24 mouse cellular contexts compared by ENCODE assay signal in the genomic region with DNA sequence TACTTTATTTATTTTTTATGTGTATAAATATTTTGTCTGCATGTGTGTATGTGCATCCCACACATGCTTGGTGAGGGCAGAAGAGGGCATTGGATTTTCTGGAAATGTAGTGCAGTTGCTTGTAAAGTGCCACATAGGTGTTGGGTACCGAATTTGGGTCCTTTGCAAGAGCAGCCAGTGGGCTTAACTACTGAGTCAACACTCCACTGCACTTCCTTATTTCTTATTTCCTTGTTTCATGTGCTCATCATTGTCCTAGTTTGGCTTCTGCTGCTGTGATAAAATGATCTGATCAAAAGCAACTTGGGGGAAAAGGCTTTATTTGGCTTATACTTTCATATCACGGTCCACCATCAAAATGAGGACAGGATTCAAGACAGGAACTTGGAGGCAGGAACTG. TPM values are rescaled to one million over a fixed set of nuclear protein-coding genes. Genes with fewer than 3 reads are reported as not detected.
DNase-seq lines count a peak whose midpoint lies in the region; ATAC-seq and TF ChIP-seq lines count a peak whose summit lies in the region.
"Had no signal": no experiment of that assay in that cellular context is flagged by ENCODE, and none has a peak within 500 bp of the region (broad histone marks: within the 10 kb centered on the region; RNA-seq: fewer than 3 reads in every experiment).

No protein-coding gene starts in this region.

- peak; percentile 43; the same call in 1 of the 2 replicates for ATAC-seq in monocyte, adult 5-6 weeks (replicated peaks; ENCODE audit: insufficient number of reproducible peaks, low FRiP score, low TSS enrichment, poor library complexity, severe bottlenecking)
- ATAC-seq in CD4-positive, CD25-positive, alpha-beta regulatory T cell, adult 4 months: no peak
- ATAC-seq: activated CD4-positive, CD25-positive, alpha-beta regulatory T cell, adult 4 months; forebrain, embryonic 14.5 days; forebrain, embryonic 16.5 days; Patski had no signal

- peak; percentile 3 for DNase-seq in MEL (ENCODE audit: low read depth, low spot score)
- DNase-seq in splenic B cell, adult 2 months (ENCODE audit: low read depth, low spot score): peak; percentile 48
- DNase-seq in layer of hippocampus, postnatal 14 days (ENCODE audit: low spot score in 2 of 2): no peak
- no peak for DNase-seq in cerebellum, adult 9-10 months
- DNase-seq: adrenal gland, adult 8-10 months; adrenal gland, postnatal 14 days; adrenal gland, postnatal 36 days; cerebellum, adult 11-12 months; cerebellum, adult 2 months; cerebellum, adult 9-11 months; cerebellum, postnatal 14 days; cerebellum, postnatal 36 days; embryo, embryonic 11 days had no signal

- no peaks in the 10 kb centered on the region for H3K36me3 ChIP-seq in MEL (ENCODE audit: control insufficient read depth in 1 of 2, insufficient read depth in 2 of 2, low read length in 2 of 2)
- H3K36me3 ChIP-seq in splenic B cell, adult 2 months (ENCODE audit: control insufficient read depth, insufficient read depth, low read length, poor library complexity, severe bottlenecking): no peaks in the 10 kb centered on the region
- H3K36me3 ChIP-seq: embryonic facial prominence, embryonic 13.5 days; embryonic facial prominence, embryonic 15.5 days; forebrain, embryonic 10.5 days; forebrain, embryonic 12.5 days had no signal

- no peak for TF ChIP-seq EP300 in MEL (IDR thresholded peaks at IDR 0.05; ENCODE audit: low read depth in 1 of 2, low read length in 2 of 2)

- H3K4me1 ChIP-seq in MEL (ENCODE audit: control insufficient read depth in 1 of 2, insufficient read depth in 2 of 2, low read length in 2 of 2): no peaks in the 10 kb centered on the region
- H3K4me1 ChIP-seq: embryonic facial prominence, embryonic 13.5 days; embryonic facial prominence, embryonic 15.5 days; forebrain, embryonic 10.5 days; forebrain, embryonic 12.5 days had no signal

- no peak overlapping the region for H3K9ac ChIP-seq in MEL (ENCODE audit: control insufficient read depth, low read depth, low read length, poor library complexity, severe bottlenecking)
- H3K9ac ChIP-seq: embryonic facial prominence, embryonic 13.5 days; embryonic facial prominence, embryonic 15.5 days; forebrain, embryonic 12.5 days had no signal

- H3K4me3 ChIP-seq in MEL (ENCODE audit: control insufficient read depth in 1 of 2, insufficient read depth in 1 of 2, low read depth in 2 of 2, low read length in 2 of 2): no peak overlapping the region
- H3K4me3 ChIP-seq: embryonic facial prominence, embryonic 13.5 days; embryonic facial prominence, embryonic 15.5 days; erythroblast, embryonic 14.5 days; forebrain, embryonic 10.5 days; forebrain, embryonic 12.5 days had no signal

- TF ChIP-seq POLR2A in MEL (IDR thresholded peaks at IDR 0.05; ENCODE audit: control insufficient read depth in 1 of 2, insufficient read depth in 1 of 2, low read depth in 1 of 2, low read length in 2 of 2, poor library complexity in 1 of 2): no peak

- H3K27ac ChIP-seq in MEL (ENCODE audit: control insufficient read depth, low read depth, low read length): no peak overlapping the region
- H3K27ac ChIP-seq: embryonic facial prominence, embryonic 13.5 days; embryonic facial prominence, embryonic 15.5 days; forebrain, embryonic 10.5 days; forebrain, embryonic 12.5 days had no signal

- TF ChIP-seq CTCF in MEL (IDR thresholded peaks at IDR 0.05 in 2 of 3, conservative IDR thresholded peaks at IDR 0.05 in 1 of 3; ENCODE audit: control insufficient read depth in 1 of 3, insufficient read depth in 1 of 3, low read depth in 2 of 3, low read length in 3 of 3, poor library complexity in 1 of 3, severe bottlenecking in 1 of 3): no peak

- H3K27me3 ChIP-seq in MEL (ENCODE audit: control insufficient read depth in 1 of 2, insufficient read depth in 2 of 2, low read length in 2 of 2): peaks cover 0 to 4% of the 10 kb centered on the region in 2 experiments; a peak in 3 of 4 replicates
- no peaks in the 10 kb centered on the region for H3K27me3 ChIP-seq in splenic B cell, adult 2 months (ENCODE audit: control insufficient read depth, insufficient read depth, low read length, poor library complexity, severe bottlenecking)
- H3K27me3 ChIP-seq: embryonic facial prominence, embryonic 13.5 days; embryonic facial prominence, embryonic 15.5 days; forebrain, embryonic 12.5 days; Patski had no signal

- H3K9me3 ChIP-seq in MEL (replicated peaks; ENCODE audit: insufficient read depth, low read length): no peaks in the 10 kb centered on the region
- H3K9me3 ChIP-seq: embryonic facial prominence, embryonic 13.5 days; embryonic facial prominence, embryonic 15.5 days; forebrain, embryonic 10.5 days; forebrain, embryonic 12.5 days had no signal

- H3K79me2 ChIP-seq in MEL (ENCODE audit: control insufficient read depth, insufficient read depth, low read length, poor library complexity): no peaks in the 10 kb centered on the region

- TF ChIP-seq RAD21 in MEL (IDR thresholded peaks at IDR 0.05; ENCODE audit: low read depth, low read length): no peak

TF ChIP-seq in MEL, 35 proteins besides CTCF, POLR2A, EP300 and RAD21:
- TF ChIP-seq GATA1 (IDR thresholded peaks at IDR 0.05; ENCODE audit: low read depth, low read length) (no peak), MYB (IDR thresholded peaks at IDR 0.05; ENCODE audit: low read depth, low read length) (no peak), MAFK (IDR thresholded peaks at IDR 0.05; ENCODE audit: borderline replicate concordance, low read depth, low read length) (no peak), CHD2 (IDR thresholded peaks at IDR 0.05; ENCODE audit: low read length) (no peak), MXI1 (IDR thresholded peaks at IDR 0.05; ENCODE audit: low read depth, low read length) (no peak), NRF1 (IDR thresholded peaks at IDR 0.05; ENCODE audit: insufficient read depth, low read depth, low read length, poor library complexity, severe bottlenecking) (no peak), POLR2AphosphoS5 (IDR thresholded peaks at IDR 0.05; ENCODE audit: borderline replicate concordance, low read depth, low read length) (no peak), USF2 (IDR thresholded peaks at IDR 0.05; ENCODE audit: borderline replicate concordance in 1 of 2, insufficient read depth in 1 of 2, low read depth in 1 of 2, low read length in 2 of 2) (no peak), UBTF (IDR thresholded peaks at IDR 0.05; ENCODE audit: borderline replicate concordance, insufficient read depth, low read depth, low read length) (no peak)

RNA-seq across cellular contexts. Expression of gene Ptger4, which starts 53.0 kb away (rescaled TPM):
- total RNA-seq in MEL (2012; rRNA removed): 3.5 and 3.7 TPM in 2 replicates
- polyA plus RNA-seq in MEL (2012; ENCODE audit: insufficient read depth in 1 of 2, insufficient read length in 2 of 2, low read depth in 1 of 2, low replicate concordance in 2 of 2, missing spikeins in 1 of 2): 1 to 10 TPM in 1 of 2 experiments, not detected in 1; 5.7 TPM
- total RNA-seq in monocyte, adult 5-6 weeks (2017): 24.1 to 40.3 TPM (median 24.5 TPM) in 3 replicates
- 10 to 100 TPM; 23.6 to 26.3 TPM for polyA plus RNA-seq in CD4-positive, CD25-positive, alpha-beta regulatory T cell, adult 4 months (2017; shearing (Covaris generic))
- 1 to 10 TPM in 1 of 2 experiments, under 1 TPM in 1; 0.74 to 1.1 TPM for total RNA-seq in layer of hippocampus, postnatal 14 days (2021)

Comparison
In these comparisons a context has a peak if more than half of its experiments do, and no peak if none do; other contexts are left out.
1. DNase-seq: peak in MEL (single experiment) and splenic B cell, adult 2 months (single experiment); none in layer of hippocampus, postnatal 14 days (0 of 2) and cerebellum, adult 9-10 months (single experiment).